Mouse (Mus musculus) left cerebral cortex, postnatal 36 days (tissue): ENCODE results near the gene Phox2b. TPM values are rescaled to one million over a fixed set of nuclear protein-coding genes. Genes with fewer than 3 reads are reported as not detected.

ENCODE experiments used
- DNase-seq, 2 experiments: peaks; one replicate each; pipeline ENCODE4 v3.0.0; 2021 to 2022; ENCODE audit warnings: low spot score in 2 of 2, mixed read lengths in 1 of 2
- intact Hi-C: fragments of 180-260 bp; cut with DNase I; formaldehyde crosslinking; loops from one replicate; pipeline ENCODE4 v1.15.1; 2025
- total RNA-seq, 2 experiments: library from RNA; stranded (reverse); gene quantifications; 2 replicates each; pipeline ENCODE4 v1.2.3; 2021

The Phox2b gene
- not detected for total RNA-seq

- peak in 1 of 2 experiments; percentile 7 for DNase-seq
- intact Hi-C loops, result loop anchor here (2.0 to 5.0 kb wide), 2 partner anchors 132 to 508 kb away; partner anchors contain the start of gene Shisa3
Observed at GRCm38 (mm10) chr5:67098733-67099323, at the start of gene Phox2b. Phox2b (minus strand) TSS chr5:67099301.

- no peak for DNase-seq
- intact Hi-C loops, result no loop called here
Observed at GRCm38 (mm10) chr5:67142622-67143021, 43.5 kb upstream of the Phox2b start.

DNA sequence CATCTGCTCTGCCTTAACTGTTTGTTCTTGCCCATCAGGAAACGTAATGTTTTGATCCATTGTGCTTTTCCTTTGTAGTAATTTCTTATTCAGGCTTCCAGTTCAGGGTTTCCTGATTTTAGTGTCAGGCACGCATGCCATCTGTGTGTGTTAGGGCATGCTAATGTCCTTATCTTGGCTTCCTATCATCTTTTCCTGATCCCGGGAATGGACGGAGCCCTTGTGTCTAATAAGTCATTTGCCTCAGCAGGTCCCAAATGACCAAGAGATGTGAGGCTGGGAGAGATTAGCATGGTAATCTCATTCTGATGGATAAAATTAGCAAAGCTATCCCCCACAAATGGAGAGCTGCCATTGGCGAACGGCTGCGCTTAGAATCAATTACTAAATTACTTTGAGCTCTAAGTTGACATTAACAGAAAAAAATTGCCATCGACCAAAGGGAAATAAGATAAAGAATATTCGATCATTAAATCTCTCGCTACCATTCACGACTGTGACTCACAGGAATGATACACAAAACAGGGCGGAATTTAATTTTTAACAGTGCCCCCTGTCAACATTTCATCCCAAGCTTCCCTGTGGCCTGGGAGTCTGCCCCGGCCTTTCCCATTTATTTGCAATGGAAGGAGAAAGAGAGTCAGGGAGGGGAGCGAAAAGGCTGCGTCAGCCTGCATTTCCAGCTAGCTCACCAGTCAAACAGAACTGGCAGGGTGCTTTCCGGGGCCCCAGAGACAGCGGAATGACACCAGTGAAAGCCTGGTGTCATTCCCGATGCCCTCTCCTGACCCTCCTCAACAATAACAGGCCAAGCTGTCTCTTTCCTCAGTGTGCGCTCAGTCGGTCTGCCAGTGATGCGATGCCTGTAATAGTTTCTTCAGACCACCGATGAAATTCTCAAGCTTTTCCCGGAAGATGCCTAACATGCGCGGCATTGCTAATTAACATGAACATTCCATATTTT, 40.2 kb upstream of the Phox2b start:
- intact Hi-C loops, result no loop called here
- no peak for DNase-seq

- DNase-seq, result no peak
- intact Hi-C loops, result no loop called here
Observed at GRCm38 (mm10) chr5:67138643-67139042, 39.5 kb upstream of the Phox2b start.

DNA sequence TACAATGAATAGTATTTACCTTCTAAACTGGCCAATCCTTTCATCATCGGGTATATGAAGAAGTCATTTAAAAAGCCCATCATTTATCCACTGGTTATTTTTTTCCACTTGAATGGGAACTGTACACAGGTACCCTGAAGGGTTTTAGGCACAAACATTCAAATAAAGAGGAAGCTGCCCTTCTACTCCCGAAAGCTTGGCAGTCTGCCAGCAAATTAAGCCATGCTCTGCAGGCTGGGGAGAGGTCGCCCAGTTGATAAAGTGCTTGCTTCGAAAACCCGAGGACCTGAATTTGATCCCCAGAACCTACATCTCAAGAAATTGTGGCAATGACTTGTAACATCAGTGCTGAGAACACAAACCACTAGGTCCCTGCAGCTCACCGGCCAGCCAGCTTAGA, 35.6 kb upstream of the Phox2b start:
- no peak for DNase-seq
- intact Hi-C loops, result no loop called here

GRCm38 (mm10) chr5:67131671-67132070, 32.6 kb upstream of the Phox2b start:
- intact Hi-C loops, result no loop called here
- no peak for DNase-seq

- intact Hi-C loops, result no loop called here
- DNase-seq, result no peak
Observed at GRCm38 (mm10) chr5:67106261-67106660, 7.2 kb upstream of the Phox2b start.

DNA sequence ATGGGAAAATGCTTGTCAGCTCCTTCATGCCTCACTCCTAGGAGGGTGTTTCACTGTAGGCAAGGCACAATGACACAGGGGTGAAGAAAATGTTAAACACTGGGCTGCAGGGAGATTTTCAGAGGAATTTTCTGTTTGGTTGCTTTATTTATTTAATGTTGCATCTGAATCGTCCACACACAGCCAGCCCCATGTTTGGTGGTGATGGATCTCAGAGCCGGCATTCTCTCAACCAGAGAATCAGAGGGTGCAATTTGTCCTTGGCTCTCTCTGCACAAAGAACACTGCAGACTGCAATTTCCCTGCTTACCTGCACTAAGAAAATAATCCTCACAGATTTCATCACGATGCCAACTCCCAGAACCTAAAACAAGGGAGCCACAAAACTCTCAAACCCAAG, 3.9 kb upstream of the Phox2b start:
- intact Hi-C loops, result no loop called here
- DNase-seq, result no peak

GRCm38 (mm10) chr5:67101793-67102600, 2.9 kb upstream of the Phox2b start:
- no peak for DNase-seq
- intact Hi-C loops, result loop anchor here (2.0 kb wide), 1 partner anchor 121 kb away; no protein-coding TSS in a partner anchor

DNA sequence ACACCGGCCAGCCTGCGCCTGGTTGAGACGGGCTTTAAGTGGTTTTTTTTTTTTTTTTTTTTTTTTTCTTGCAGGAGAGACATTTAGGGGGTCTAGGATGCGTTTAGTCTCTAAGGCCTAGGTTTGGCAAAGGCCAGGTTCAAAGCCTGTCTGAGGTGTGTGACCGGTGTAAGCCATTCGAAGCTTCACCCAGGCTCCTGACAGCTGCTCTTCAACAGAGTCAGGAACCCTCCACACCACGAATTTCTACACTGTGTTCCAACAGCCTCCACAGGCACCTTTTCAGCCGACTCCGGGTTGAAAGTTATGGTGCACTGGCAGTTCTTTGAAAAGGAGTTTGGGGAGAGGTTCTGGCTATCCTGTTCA, 2.3 kb upstream of the Phox2b start:
- DNase-seq, result no peak
- intact Hi-C loops, result loop anchor here (2.0 kb wide), 1 partner anchor 121 kb away; no protein-coding TSS in a partner anchor

DNA sequence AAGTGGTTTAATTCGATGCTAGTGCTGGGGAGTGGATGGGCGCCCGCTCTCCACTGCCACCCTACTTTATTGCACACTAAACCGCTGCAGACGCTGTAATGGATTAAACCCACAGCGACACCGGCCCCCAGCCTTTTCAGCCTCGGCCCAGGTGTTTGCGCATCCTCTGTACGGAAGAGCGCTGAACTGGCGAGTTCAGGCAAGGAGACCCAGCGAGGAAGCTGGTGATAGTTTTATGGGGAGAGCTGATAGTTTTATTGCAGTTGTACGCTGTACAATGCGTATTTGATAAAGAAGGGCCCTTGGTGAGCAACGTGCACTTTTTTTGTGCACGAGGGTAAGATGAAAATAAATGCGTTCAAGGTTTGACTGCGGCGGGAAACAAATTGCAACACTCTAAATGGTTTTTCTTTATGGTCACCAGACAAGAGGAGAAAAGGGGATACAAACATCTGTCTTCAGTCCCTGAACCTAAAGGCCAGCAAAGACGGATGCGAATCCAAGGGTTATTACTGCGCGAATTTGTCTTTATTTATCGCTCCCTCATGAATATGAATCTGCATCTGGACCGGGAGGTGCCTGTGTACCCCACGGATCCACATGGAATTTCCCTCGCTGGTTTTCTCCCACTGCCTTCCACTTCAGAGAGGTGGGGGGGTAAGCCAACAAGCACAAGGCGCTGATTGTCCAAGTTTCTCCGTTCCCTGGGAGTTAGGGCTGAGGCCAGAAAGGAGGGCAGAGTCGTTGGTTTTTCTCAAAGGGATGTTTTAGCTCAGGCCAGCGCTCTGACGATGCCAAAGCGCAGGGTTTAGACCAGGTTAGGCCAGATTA, 1.7 kb upstream of the Phox2b start:
- DNase-seq, result peak in 1 of 2 experiments; percentile 9
- intact Hi-C loops, result loop anchor here (2.0 kb wide), 1 partner anchor 122 kb away; no protein-coding TSS in a partner anchor

- DNase-seq, result peak; percentile 18 to 24
- intact Hi-C loops, result loop anchor here (2.0 to 5.0 kb wide), 3 partner anchors 123 to 508 kb away; partner anchors contain the start of gene Shisa3
Observed at GRCm38 (mm10) chr5:67099393-67100271, 531 bp upstream of the Phox2b start.

GRCm38 (mm10) chr5:67098051-67098732, 909 bp downstream of the Phox2b start:
- peak in 1 of 2 experiments; percentile 18 for DNase-seq
- intact Hi-C loops, result loop anchor here (2.0 to 5.0 kb wide), 2 partner anchors 133 to 509 kb away; partner anchors contain the start of gene Shisa3

DNA sequence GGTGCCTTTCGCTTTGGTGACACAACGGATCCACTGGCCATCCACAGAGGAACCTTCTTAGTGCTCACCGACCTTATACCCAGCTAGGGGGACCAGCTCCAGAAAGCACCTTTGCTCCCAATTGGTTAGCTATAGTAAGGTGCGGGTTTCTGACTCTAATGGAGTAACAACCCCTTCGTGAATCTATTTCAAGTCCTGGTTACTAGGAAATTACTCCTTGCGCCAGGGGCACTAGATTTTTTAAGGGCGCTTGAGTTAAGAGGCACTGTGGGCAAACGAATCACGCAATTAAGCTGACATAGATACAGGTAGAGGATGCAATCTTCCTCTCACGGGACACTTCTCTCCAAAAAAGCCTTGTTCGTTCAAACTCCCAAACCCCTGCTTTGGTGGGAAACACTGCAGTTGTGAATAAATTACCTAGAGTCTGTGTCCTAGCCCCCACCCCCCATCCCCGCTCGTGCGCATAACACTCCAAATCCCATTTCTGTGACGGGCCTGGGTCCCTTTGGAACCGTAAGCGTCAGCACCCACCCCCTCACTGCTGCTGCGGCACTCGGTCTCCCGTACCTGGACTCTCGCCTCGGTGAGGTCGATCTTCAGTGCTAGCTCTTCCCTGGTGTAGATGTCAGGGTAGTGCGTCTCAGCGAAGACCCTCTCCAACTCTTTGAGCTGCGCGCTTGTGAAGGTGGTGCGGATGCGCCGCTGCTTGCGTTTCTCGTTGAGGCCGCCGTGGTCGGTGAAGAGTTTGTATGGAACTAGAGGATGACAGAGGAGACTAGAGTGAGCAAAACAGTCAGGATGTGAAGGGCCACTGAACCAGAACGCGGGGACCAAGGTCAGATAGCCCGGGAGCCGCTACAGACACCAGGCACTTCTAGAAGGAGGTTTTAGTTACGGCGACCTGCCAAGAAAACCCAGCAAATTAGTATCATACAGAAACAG, 1.7 kb downstream of the Phox2b start:
- peak in 1 of 2 experiments; percentile 10 for DNase-seq
- intact Hi-C loops, result loop anchor here (2.0 to 5.0 kb wide), 2 partner anchors 133 to 510 kb away; partner anchors contain the start of gene Shisa3

- DNase-seq, result no peak
- intact Hi-C loops, result loop anchor here (5.0 kb wide), 1 partner anchor 511 kb away; the partner anchor contains the start of gene Shisa3
Observed at GRCm38 (mm10) chr5:67096378-67096771, 2.7 kb downstream of the Phox2b start.
